Mouse (Mus musculus): ENCODE data around the gene Zfp943. TPM values are rescaled to one million over a fixed set of nuclear protein-coding genes. Genes with fewer than 3 reads are reported as not detected.
"Not testable (repeated sequence)": the region's sequence is repeated elsewhere in the genome, so short reads cannot be mapped to it uniquely, and the experiment has no call there.

Zfp943 gene
- polyA plus RNA-seq (2012; rRNA removed), result 3.0 and 3.4 TPM in 2 replicates

DNA sequence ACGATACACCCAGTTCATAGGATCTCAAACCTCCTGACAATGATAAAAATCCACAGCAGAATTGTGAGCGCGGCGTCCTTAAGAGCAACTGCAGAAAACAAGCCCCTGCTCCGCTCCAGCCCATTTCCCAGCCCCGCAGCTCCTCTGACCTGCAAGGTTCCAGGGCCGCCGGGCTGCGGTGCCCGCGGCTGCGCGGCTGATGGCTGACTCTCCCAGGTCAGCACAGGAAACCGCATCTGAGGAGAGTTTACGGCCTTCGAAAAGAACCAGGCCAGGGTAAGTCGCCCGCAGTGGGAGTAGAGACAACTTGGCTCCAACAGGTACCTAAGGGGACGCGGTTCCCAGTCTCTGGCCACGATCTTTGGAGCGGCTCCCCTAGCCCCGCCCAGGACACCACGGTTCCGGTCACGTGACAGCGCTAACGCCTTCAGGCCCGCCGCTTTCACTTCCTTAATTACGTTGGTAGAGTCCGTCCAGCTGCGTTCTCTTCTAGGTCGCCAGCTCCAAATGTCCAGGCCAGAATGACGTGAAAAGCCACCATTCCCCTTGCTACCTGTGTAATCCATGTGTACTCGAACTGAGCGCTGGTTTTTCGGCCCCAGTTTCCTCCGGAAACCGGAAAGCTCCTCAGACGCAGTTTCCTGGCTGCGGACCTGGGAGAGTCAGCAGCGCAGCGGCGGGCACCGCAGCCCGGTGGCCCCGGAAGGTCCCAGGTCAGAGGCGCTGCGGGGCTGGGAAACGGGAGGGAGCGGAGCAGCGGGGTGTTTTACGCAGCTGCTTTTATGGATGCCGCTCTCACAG, at the start of gene Zfp943, which contains the start of gene Zfp942:
Zfp943 (plus strand) TSS at position 446 of the 801 bp plus-strand sequence.
Zfp942 (minus strand) TSS at position 358 of the 801 bp plus-strand sequence.
- H3K27me3 ChIP-seq (replicated peaks; ENCODE audit: control insufficient read depth, insufficient read depth, low read length); H3K36me3 ChIP-seq (ENCODE audit: control insufficient read depth, insufficient read depth, low read length); H3K4me1 ChIP-seq (ENCODE audit: control insufficient read depth, insufficient read depth, low read length): not testable (repeated sequence)
- WGBS, result under 1% methylated on average over 42 of the region's 55 CpGs
- peak within 1 kb of the TSS; percentile 70 for H3K4me3 ChIP-seq (ENCODE audit: insufficient read depth, low read depth, low read length)
- H3K27ac ChIP-seq (ENCODE audit: insufficient read depth, low read depth, low read length), result peak within 1 kb of the TSS; percentile 92
- DNase-seq, result peak; percentile 85

GRCm38 (mm10) chr17:21963302-21963701, 950 bp downstream of the Zfp943 start:
- Histone ChIP-seq H3K36me3 (ENCODE audit: control insufficient read depth, insufficient read depth, low read length) (0 out of 2 replicates have a peak, but pooled peaks cover 2% of the 10 kb centered on the region), H3K27me3 (replicated peaks; ENCODE audit: control insufficient read depth, insufficient read depth, low read length) (no peaks in the 10 kb centered on the region), H3K27ac (ENCODE audit: insufficient read depth, low read depth, low read length) (no peak overlapping the region), H3K4me3 (ENCODE audit: insufficient read depth, low read depth, low read length) (peak overlapping the region; percentile 70; the same call in 1 of the 2 replicates), H3K4me1 (ENCODE audit: control insufficient read depth, insufficient read depth, low read length) (0 out of 2 replicates have a peak, but pooled peaks cover 4% of the 10 kb centered on the region)
- TF ChIP-seq POLR2A (IDR thresholded peaks at IDR 0.05; ENCODE audit: low read depth, low read length), result no peak
- TF ChIP-seq CTCF (conservative IDR thresholded peaks at IDR 0.05; ENCODE audit: insufficient read depth, insufficient read length, low read depth, low read length), result no peak
- DNase-seq, result no peak
- 35% methylated on average over 4 of the region's 4 CpGs for WGBS

DNA sequence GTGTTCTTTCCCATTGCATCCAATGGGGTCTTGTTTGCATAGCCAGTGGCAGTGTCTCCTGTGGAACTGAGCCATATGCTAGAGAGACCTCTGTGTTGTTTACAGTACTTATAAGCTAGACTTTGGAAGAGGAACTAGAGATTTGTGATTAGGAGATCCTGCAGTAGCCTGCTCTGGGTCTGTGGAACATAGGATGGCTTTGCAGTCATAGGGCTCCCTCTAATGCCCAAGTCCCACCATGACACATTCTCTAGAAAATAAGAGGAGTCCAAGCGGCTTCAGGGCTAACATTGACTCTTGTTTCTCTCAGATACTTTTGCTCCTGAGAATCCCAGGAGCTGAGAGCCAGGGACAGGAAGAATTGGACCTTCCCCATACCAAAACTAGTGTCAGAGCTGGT, 73.2 kb downstream of the Zfp943 start:
- not testable (repeated sequence) for H3K27me3 ChIP-seq (replicated peaks; ENCODE audit: control insufficient read depth, insufficient read depth, low read length); H3K27ac ChIP-seq (ENCODE audit: insufficient read depth, low read depth, low read length); H3K36me3 ChIP-seq (ENCODE audit: control insufficient read depth, insufficient read depth, low read length); H3K4me1 ChIP-seq (ENCODE audit: control insufficient read depth, insufficient read depth, low read length); H3K4me3 ChIP-seq (ENCODE audit: insufficient read depth, low read depth, low read length)
- peak; percentile 33 for DNase-seq
- WGBS, result 20% methylated on average over 1 of the region's 1 CpGs
- peak; percentile 51 for TF ChIP-seq CTCF (conservative IDR thresholded peaks at IDR 0.05; ENCODE audit: insufficient read depth, insufficient read length, low read depth, low read length)

DNA sequence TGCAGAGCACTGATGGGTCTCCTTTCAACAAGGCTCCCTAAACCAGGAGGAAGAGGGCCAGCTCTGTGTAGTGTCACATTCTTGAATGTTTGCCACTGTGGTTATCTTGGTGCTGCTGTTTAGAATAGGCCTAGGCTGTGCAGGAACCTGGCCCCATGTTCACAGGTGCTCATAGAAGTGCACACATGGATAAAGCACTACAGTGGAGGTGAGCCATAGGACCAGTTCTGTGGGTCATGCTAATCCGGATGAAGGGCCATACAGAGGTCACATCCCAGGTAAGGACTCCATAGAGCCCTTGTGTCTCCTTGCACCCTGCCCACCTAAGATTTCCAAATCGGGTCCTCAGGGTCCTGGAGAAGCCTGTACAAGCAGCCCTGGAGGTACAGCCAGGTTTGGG, 87.1 kb downstream of the Zfp943 start:
- TF ChIP-seq CTCF (conservative IDR thresholded peaks at IDR 0.05; ENCODE audit: insufficient read depth, insufficient read length, low read depth, low read length) (no peak), POLR2A (IDR thresholded peaks at IDR 0.05; ENCODE audit: low read depth, low read length) (no peak)
- no peaks in the 10 kb centered on the region for H3K4me1 ChIP-seq (ENCODE audit: control insufficient read depth, insufficient read depth, low read length)
- DNase-seq, result no peak
- no peak overlapping the region for H3K27ac ChIP-seq (ENCODE audit: insufficient read depth, low read depth, low read length)
- H3K36me3 ChIP-seq (ENCODE audit: control insufficient read depth, insufficient read depth, low read length), result no peaks in the 10 kb centered on the region
- H3K4me3 ChIP-seq (ENCODE audit: insufficient read depth, low read depth, low read length), result no peak overlapping the region
- no peaks in the 10 kb centered on the region for H3K27me3 ChIP-seq (replicated peaks; ENCODE audit: control insufficient read depth, insufficient read depth, low read length)
- WGBS, result 65% methylated on average over 2 of the region's 2 CpGs

- 68% methylated on average over 2 of the region's 2 CpGs for WGBS
- no peak for DNase-seq
- Histone ChIP-seq H3K4me3 (ENCODE audit: insufficient read depth, low read depth, low read length) (no peak overlapping the region), H3K36me3 (ENCODE audit: control insufficient read depth, insufficient read depth, low read length) (no peaks in the 10 kb centered on the region), H3K4me1 (ENCODE audit: control insufficient read depth, insufficient read depth, low read length) (no peaks in the 10 kb centered on the region), H3K27ac (ENCODE audit: insufficient read depth, low read depth, low read length) (no peak overlapping the region), H3K27me3 (replicated peaks; ENCODE audit: control insufficient read depth, insufficient read depth, low read length) (no peaks in the 10 kb centered on the region)
- TF ChIP-seq POLR2A (IDR thresholded peaks at IDR 0.05; ENCODE audit: low read depth, low read length) (no peak), CTCF (conservative IDR thresholded peaks at IDR 0.05; ENCODE audit: insufficient read depth, insufficient read length, low read depth, low read length) (no peak)
Measured at GRCm38 (mm10) chr17:22053211-22053610, 90.9 kb downstream of the Zfp943 start.

DNA sequence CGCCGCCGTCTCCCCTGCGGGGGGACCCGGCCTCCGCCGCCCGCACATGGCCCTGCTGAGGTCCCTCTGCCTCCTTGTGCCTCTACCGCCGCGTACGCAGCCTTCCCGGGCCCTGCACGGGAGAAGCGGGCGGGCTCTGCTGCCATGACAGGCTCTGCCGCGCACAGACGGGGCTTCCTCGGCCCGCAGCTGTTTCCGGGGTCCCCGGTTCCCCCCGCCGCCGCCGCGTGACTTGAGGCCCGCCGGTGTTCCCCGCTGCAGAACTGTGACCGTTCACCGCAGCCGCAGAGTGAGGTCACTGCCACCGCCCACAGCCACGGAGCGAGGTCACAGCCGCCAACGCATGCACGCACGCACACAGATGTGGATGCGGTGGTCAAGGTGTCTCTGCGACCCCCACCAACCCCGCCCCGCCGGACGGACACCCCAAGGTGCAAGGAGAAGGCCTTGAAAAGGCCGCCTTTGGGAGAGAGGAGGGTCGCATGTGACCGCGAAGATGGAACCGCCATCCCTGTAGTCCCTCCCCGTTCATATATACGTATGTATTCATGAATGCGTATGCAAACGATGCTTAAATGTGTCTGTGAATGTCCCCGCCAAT, 118.8 kb downstream of the Zfp943 start:
- no peak overlapping the region for H3K27ac ChIP-seq (ENCODE audit: insufficient read depth, low read depth, low read length)
- DNase-seq, result peak; percentile 43
- H3K4me3 ChIP-seq (ENCODE audit: insufficient read depth, low read depth, low read length), result peak overlapping the region; percentile 66
- H3K4me1 ChIP-seq (ENCODE audit: control insufficient read depth, insufficient read depth, low read length), result no peaks in the 10 kb centered on the region
- 5% methylated on average over 57 of the region's 57 CpGs for WGBS
- no peak for TF ChIP-seq CTCF (conservative IDR thresholded peaks at IDR 0.05; ENCODE audit: insufficient read depth, insufficient read length, low read depth, low read length)
- no peak for TF ChIP-seq POLR2A (IDR thresholded peaks at IDR 0.05; ENCODE audit: low read depth, low read length)
- H3K36me3 ChIP-seq (ENCODE audit: control insufficient read depth, insufficient read depth, low read length), result no peaks in the 10 kb centered on the region
- no peaks in the 10 kb centered on the region for H3K27me3 ChIP-seq (replicated peaks; ENCODE audit: control insufficient read depth, insufficient read depth, low read length)

DNA sequence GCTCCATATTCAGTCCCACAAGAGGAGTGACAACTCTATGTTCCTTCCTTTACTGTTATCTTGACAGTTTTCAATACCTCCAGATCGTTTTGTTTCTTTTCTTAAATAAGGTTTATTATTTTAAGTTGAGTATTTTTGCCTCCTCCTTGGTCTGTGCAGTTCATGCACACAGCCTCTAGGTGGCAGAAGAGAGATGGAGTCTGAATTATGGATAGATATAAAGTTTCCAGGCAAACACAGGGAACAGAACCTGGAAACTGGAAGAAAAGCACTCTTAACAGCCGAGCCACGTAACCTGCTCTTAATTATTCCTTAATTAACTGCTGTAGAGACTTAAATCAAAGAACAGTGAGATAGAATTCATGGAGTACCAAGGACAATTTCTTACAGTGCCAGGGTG, 120.9 kb downstream of the Zfp943 start:
- DNase-seq, result peak; percentile 54
- not testable (repeated sequence) for H3K27ac ChIP-seq (ENCODE audit: insufficient read depth, low read depth, low read length); H3K4me1 ChIP-seq (ENCODE audit: control insufficient read depth, insufficient read depth, low read length); H3K4me3 ChIP-seq (ENCODE audit: insufficient read depth, low read depth, low read length); H3K27me3 ChIP-seq (replicated peaks; ENCODE audit: control insufficient read depth, insufficient read depth, low read length); H3K36me3 ChIP-seq (ENCODE audit: control insufficient read depth, insufficient read depth, low read length)
- 7% methylated on average over 3 of the region's 3 CpGs for WGBS
